Mouse (Mus musculus): ENCODE measurements around the gene Mapk6.
A peak's percentile ranks its signal among the peaks of the same experiment; 100 is the strongest.
"Not testable (repeated sequence)": the region's sequence is repeated elsewhere in the genome, so short reads cannot be mapped to it uniquely, and the experiment has no call there.

Gene Mapk6

GRCm38 (mm10) chr9:75384337-75384962, 25.4 kb downstream of the Mapk6 start:
- no peak for DNase-seq (ENCODE audit: extremely low read depth, insufficient read length, low spot score)

- DNase-seq (ENCODE audit: extremely low read depth, insufficient read length, low spot score) = no peak
These were observed 26.0 kb downstream of the Mapk6 start for GRCm38 (mm10) chr9:75383785-75384184.

- no peak for DNase-seq (ENCODE audit: extremely low read depth, insufficient read length, low spot score)
These were observed 27.0 kb downstream of the Mapk6 start for GRCm38 (mm10) chr9:75382825-75383224.

GRCm38 (mm10) chr9:75378774-75379173, 31.0 kb downstream of the Mapk6 start:
- peak; percentile 41 for DNase-seq (ENCODE audit: extremely low read depth, insufficient read length, low spot score)

GRCm38 (mm10) chr9:75376428-75376827, 33.4 kb downstream of the Mapk6 start:
- no peak for DNase-seq (ENCODE audit: extremely low read depth, insufficient read length, low spot score)

GRCm38 (mm10) chr9:75375606-75376005, 34.2 kb downstream of the Mapk6 start:
- peak; percentile 48 for DNase-seq (ENCODE audit: extremely low read depth, insufficient read length, low spot score)

- DNase-seq (ENCODE audit: extremely low read depth, insufficient read length, low spot score) = no peak
These were observed 41.0 kb downstream of the Mapk6 start for GRCm38 (mm10) chr9:75368779-75369178.

- no peak for DNase-seq (ENCODE audit: extremely low read depth, insufficient read length, low spot score)
These were observed 43.6 kb downstream of the Mapk6 start for GRCm38 (mm10) chr9:75366191-75366590.

GRCm38 (mm10) chr9:75365195-75365594, 44.6 kb downstream of the Mapk6 start:
- DNase-seq (ENCODE audit: extremely low read depth, insufficient read length, low spot score) = no peak

- not testable (repeated sequence) for DNase-seq (ENCODE audit: extremely low read depth, insufficient read length, low spot score)
These were observed 46.1 kb downstream of the Mapk6 start for GRCm38 (mm10) chr9:75363702-75364101.

GRCm38 (mm10) chr9:75363001-75363400, 46.8 kb downstream of the Mapk6 start:
- no peak for DNase-seq (ENCODE audit: extremely low read depth, insufficient read length, low spot score)

GRCm38 (mm10) chr9:75362201-75362600, 47.6 kb downstream of the Mapk6 start:
- DNase-seq (ENCODE audit: extremely low read depth, insufficient read length, low spot score) = no peak

- DNase-seq (ENCODE audit: extremely low read depth, insufficient read length, low spot score) = no peak
These were observed 48.1 kb downstream of the Mapk6 start for GRCm38 (mm10) chr9:75361699-75362098.

- DNase-seq (ENCODE audit: extremely low read depth, insufficient read length, low spot score) = no peak
These were observed 52.6 kb downstream of the Mapk6 start for GRCm38 (mm10) chr9:75357087-75357654.

- no peak for DNase-seq (ENCODE audit: extremely low read depth, insufficient read length, low spot score)
These were observed 54.0 kb downstream of the Mapk6 start for GRCm38 (mm10) chr9:75355783-75356182.

GRCm38 (mm10) chr9:75353094-75353493, 56.7 kb downstream of the Mapk6 start:
- no peak for DNase-seq (ENCODE audit: extremely low read depth, insufficient read length, low spot score)

- no peak for DNase-seq (ENCODE audit: extremely low read depth, insufficient read length, low spot score)
These were observed 61.2 kb downstream of the Mapk6 start for GRCm38 (mm10) chr9:75348641-75349040.

GRCm38 (mm10) chr9:75348066-75348465, 61.7 kb downstream of the Mapk6 start:
- DNase-seq (ENCODE audit: extremely low read depth, insufficient read length, low spot score) = no peak

- no peak for DNase-seq (ENCODE audit: extremely low read depth, insufficient read length, low spot score)
These were observed 62.3 kb downstream of the Mapk6 start, which contains the start of gene Bcl2l10 for GRCm38 (mm10) chr9:75347458-75347857. TSS of gene Bcl2l10 (plus strand) at chr9:75347758.

- no peak for DNase-seq (ENCODE audit: extremely low read depth, insufficient read length, low spot score)
These were observed 67.4 kb downstream of the Mapk6 start for GRCm38 (mm10) chr9:75342433-75342832.

- DNase-seq (ENCODE audit: extremely low read depth, insufficient read length, low spot score) = no peak
These were observed 71.8 kb downstream of the Mapk6 start for GRCm38 (mm10) chr9:75338016-75338415.

GRCm38 (mm10) chr9:75334440-75334839, 75.4 kb downstream of the Mapk6 start:
- DNase-seq (ENCODE audit: extremely low read depth, insufficient read length, low spot score) = no peak

GRCm38 (mm10) chr9:75330821-75331220, 79.0 kb downstream of the Mapk6 start:
- no peak for DNase-seq (ENCODE audit: extremely low read depth, insufficient read length, low spot score)
